In genomic region chr13:48662431-48663143, GRCm38 (mm10) we compare ENCODE assay signal across 11 mouse cellular contexts. TPM values are rescaled to one million over a fixed set of nuclear protein-coding genes. Genes with fewer than 3 reads are reported as not detected.
DNase-seq lines count a peak whose midpoint lies in the region; ATAC-seq and TF ChIP-seq lines count a peak whose summit lies in the region.
"Had no signal": no experiment of that assay in that cellular context is flagged by ENCODE, and none has a peak within 500 bp of the region (broad histone marks: within the 10 kb centered on the region; RNA-seq: fewer than 3 reads in every experiment).

Barx1 (plus strand) TSS chr13:48662998.

- peaks cover 100% of the 10 kb centered on the region for H3K27me3 ChIP-seq in kidney, embryonic 16.5 days (ENCODE audit: insufficient read depth, low read length)
- H3K27me3 ChIP-seq in embryonic facial prominence, embryonic 14.5 days (replicated peaks; ENCODE audit: control insufficient read depth, insufficient read depth, low read length): peaks cover 96% of the 10 kb centered on the region
- H3K27me3 ChIP-seq in intestine, postnatal 0 days (replicated peaks; ENCODE audit: control insufficient read depth, insufficient read depth, low read length): peaks cover 99% of the 10 kb centered on the region
- peaks cover 97% of the 10 kb centered on the region for H3K27me3 ChIP-seq in neural tube, embryonic 12.5 days (replicated peaks)

- DNase-seq in kidney, adult 8-10 months: no peak
- DNase-seq in embryonic facial prominence, embryonic 14.5 days (ENCODE audit: low spot score): peak; percentile 73
- no peak for DNase-seq in adrenal gland, adult 2 months
- DNase-seq in left cerebral cortex, postnatal 4 days: no peak
- DNase-seq in gastrocnemius, adult 8-10 months (ENCODE audit: low spot score in 2 of 2): no peak
- DNase-seq: cerebellum, adult 11 months had no signal

- 0 out of 2 replicates have a peak, but pooled peaks have one; percentile 44 for ATAC-seq in kidney, embryonic 16.5 days (ENCODE audit: low FRiP score, low TSS enrichment)
- peak; percentile 85 for ATAC-seq in embryonic facial prominence, embryonic 14.5 days (ENCODE audit: low read depth)
- no peak for ATAC-seq in intestine, postnatal 0 days
- ATAC-seq in neural tube, embryonic 12.5 days (ENCODE audit: low FRiP score, low read depth): peak; percentile 39; the same call in 1 of the 2 replicates

- H3K27ac ChIP-seq in kidney, embryonic 16.5 days (ENCODE audit: low read length): no peak within 1 kb of the TSS
- H3K27ac ChIP-seq in embryonic facial prominence, embryonic 14.5 days (replicated peaks; ENCODE audit: low read depth, low read length): peak within 1 kb of the TSS; percentile 75
- no peak within 1 kb of the TSS for H3K27ac ChIP-seq in intestine, postnatal 0 days (ENCODE audit: low read depth, low read length)
- H3K27ac ChIP-seq in neural tube, embryonic 12.5 days: no peak within 1 kb of the TSS

- intact Hi-C loops in left cerebral cortex, postnatal 4 days (cut with DNase I): no loop called here

- under 1% methylated on average over 35 of the region's 73 CpGs for WGBS in kidney, embryonic 16.5 days
- WGBS in embryonic facial prominence, embryonic 14.5 days: 1% methylated on average over 21 of the region's 73 CpGs
- WGBS in intestine, postnatal 0 days: under 1% methylated on average over 46 of the region's 73 CpGs
- WGBS in neural tube, embryonic 12.5 days: under 1% methylated on average over 62 of the region's 73 CpGs

- no peaks in the 10 kb centered on the region for H3K36me3 ChIP-seq in kidney, embryonic 16.5 days (ENCODE audit: insufficient read depth, low read length)
- no peaks in the 10 kb centered on the region for H3K36me3 ChIP-seq in embryonic facial prominence, embryonic 14.5 days (ENCODE audit: control insufficient read depth, insufficient read depth, low read length)
- no peaks in the 10 kb centered on the region for H3K36me3 ChIP-seq in intestine, postnatal 0 days (ENCODE audit: control insufficient read depth, insufficient read depth)
- H3K36me3 ChIP-seq in neural tube, embryonic 12.5 days: no peaks in the 10 kb centered on the region
- H3K36me3 ChIP-seq: G1E had no signal

- H3K4me1 ChIP-seq in kidney, embryonic 16.5 days (ENCODE audit: insufficient read depth, low read length): peaks cover 23% of the 10 kb centered on the region
- H3K4me1 ChIP-seq in embryonic facial prominence, embryonic 14.5 days (ENCODE audit: control insufficient read depth, insufficient read depth, low read length): peaks cover 14% of the 10 kb centered on the region; the same call in 1 of the 2 replicates
- H3K4me1 ChIP-seq in intestine, postnatal 0 days (replicated peaks; ENCODE audit: control insufficient read depth, insufficient read depth, low read length): no peaks in the 10 kb centered on the region
- peaks cover 25% of the 10 kb centered on the region for H3K4me1 ChIP-seq in neural tube, embryonic 12.5 days

- H3K9me3 ChIP-seq in kidney, embryonic 16.5 days (ENCODE audit: low read length): no peaks in the 10 kb centered on the region
- H3K9me3 ChIP-seq in embryonic facial prominence, embryonic 14.5 days (ENCODE audit: control insufficient read depth, low read length): no peaks in the 10 kb centered on the region
- no peaks in the 10 kb centered on the region for H3K9me3 ChIP-seq in intestine, postnatal 0 days (ENCODE audit: control insufficient read depth)
- no peaks in the 10 kb centered on the region for H3K9me3 ChIP-seq in neural tube, embryonic 12.5 days

- H3K4me2 ChIP-seq in kidney, embryonic 16.5 days (replicated peaks; ENCODE audit: low read depth, low read length): peak within 1 kb of the TSS; percentile 86
- peak within 1 kb of the TSS; percentile 73 for H3K4me2 ChIP-seq in embryonic facial prominence, embryonic 14.5 days (ENCODE audit: low read depth, low read length)
- peak within 1 kb of the TSS; percentile 62 for H3K4me2 ChIP-seq in intestine, postnatal 0 days (replicated peaks; ENCODE audit: low read depth)
- H3K4me2 ChIP-seq in neural tube, embryonic 12.5 days (replicated peaks): peak within 1 kb of the TSS; percentile 65

- peak within 1 kb of the TSS; percentile 52 for H3K4me3 ChIP-seq in kidney, embryonic 16.5 days (ENCODE audit: low read length)
- peak within 1 kb of the TSS; percentile 62 for H3K4me3 ChIP-seq in embryonic facial prominence, embryonic 14.5 days (ENCODE audit: low read depth, low read length)
- peak within 1 kb of the TSS; percentile 34 for H3K4me3 ChIP-seq in intestine, postnatal 0 days (ENCODE audit: low read depth, low read length)
- H3K4me3 ChIP-seq in neural tube, embryonic 12.5 days: peak within 1 kb of the TSS; percentile 36

- no peak for TF ChIP-seq CTCF in intestine, postnatal 0 days (IDR thresholded peaks at IDR 0.05; ENCODE audit: low read depth)

- H3K9ac ChIP-seq in kidney, embryonic 16.5 days (replicated peaks; ENCODE audit: low read length): peak within 1 kb of the TSS; percentile 51; the same call in 1 of the 2 replicates
- H3K9ac ChIP-seq in embryonic facial prominence, embryonic 14.5 days (ENCODE audit: low read depth, low read length): peak within 1 kb of the TSS; percentile 74
- peak within 1 kb of the TSS; percentile 22; the same call in 1 of the 2 replicates for H3K9ac ChIP-seq in intestine, postnatal 0 days (ENCODE audit: low read depth, low read length)
- 0 out of 2 replicates have a peak within 1 kb of the TSS, but pooled peaks have one; percentile 8 for H3K9ac ChIP-seq in neural tube, embryonic 12.5 days

RNA-seq across cellular contexts. Expression of gene Barx1, which starts in this region (rescaled TPM):
- polyA plus RNA-seq in kidney, embryonic 16.5 days (2015; fragmentation: Nextera tagmentation; extraction: Ambion mirVana): 0.11 and 0.13 TPM in 2 replicates
- polyA plus RNA-seq in embryonic facial prominence, embryonic 14.5 days (2014; fragmentation: Nextera tagmentation; extraction: Ambion mirVana): 30.9 and 34.4 TPM in 2 replicates
- polyA plus RNA-seq in intestine, postnatal 0 days (2015; fragmentation: Nextera tagmentation; extraction: Ambion mirVana): 0.29 and 2.1 TPM in 2 replicates
- polyA plus RNA-seq in neural tube, embryonic 12.5 days (2016; fragmentation: Nextera tagmentation; extraction: Ambion mirVana): 0.14 TPM in 1 of 2 replicates, not detected in the other
- total RNA-seq in adrenal gland, adult 2 months (2021): not detected
- not detected in 2 replicates for polyA plus RNA-seq in adrenal gland, adult 2 months (2012; rRNA removed)
- total RNA-seq in left cerebral cortex, postnatal 4 days (2021): not detected
- total RNA-seq in gastrocnemius, adult 8-10 months (2022): not detected
- total RNA-seq: G1E; hematopoietic stem cell, adult 5-6 weeks had no signal
- polyA plus RNA-seq: G1E had no signal

Comparison
In these comparisons a context has a peak if more than half of its experiments do, and no peak if none do; other contexts are left out.
1. RNA of gene Barx1 (polyA plus RNA-seq): 30.9 to 34.4 TPM in embryonic facial prominence, embryonic 14.5 days; 0.29 to 2.1 TPM in intestine, postnatal 0 days, 0.11 to 0.13 TPM in kidney, embryonic 16.5 days, 0.14 TPM in neural tube, embryonic 12.5 days and not detected in adrenal gland, adult 2 months; every median in the first group is over 10 times any median in the second.
2. Peak in ATAC-seq, H3K4me3 ChIP-seq, H3K9ac ChIP-seq and H3K4me2 ChIP-seq in kidney, embryonic 16.5 days; RNA of the gene not detected or under 1 TPM.
3. Peak in ATAC-seq, H3K4me3 ChIP-seq, H3K9ac ChIP-seq and H3K4me2 ChIP-seq in neural tube, embryonic 12.5 days; RNA of the gene not detected or under 1 TPM.
4. H3K9ac ChIP-seq: peak in every context shown above with its lines; median percentile 74 in embryonic facial prominence, embryonic 14.5 days; 51 in kidney, embryonic 16.5 days; 22 in intestine, postnatal 0 days; 8 in neural tube, embryonic 12.5 days.
5. Peak in every context shown above with its lines, with median percentiles within 50 percentile points of each other: H3K4me2 ChIP-seq and H3K4me3 ChIP-seq.